Mouse (Mus musculus) megakaryocyte, embryonic 14.5 days (primary cell): ENCODE results near the gene Gm10401.

Experiments used
- FLI1 ChIP-seq: IDR thresholded peaks from 2 replicates; pipeline ENCODE4 v1.6.1; 2012; ENCODE audit warnings: low read length, inconsistent platforms, mixed read lengths
- GATA1 ChIP-seq: IDR thresholded peaks from 3 replicates; pipeline ENCODE4 v1.6.1; 2012; ENCODE audit warnings: mixed read lengths, low read length, inconsistent platforms, borderline replicate concordance

DNA sequence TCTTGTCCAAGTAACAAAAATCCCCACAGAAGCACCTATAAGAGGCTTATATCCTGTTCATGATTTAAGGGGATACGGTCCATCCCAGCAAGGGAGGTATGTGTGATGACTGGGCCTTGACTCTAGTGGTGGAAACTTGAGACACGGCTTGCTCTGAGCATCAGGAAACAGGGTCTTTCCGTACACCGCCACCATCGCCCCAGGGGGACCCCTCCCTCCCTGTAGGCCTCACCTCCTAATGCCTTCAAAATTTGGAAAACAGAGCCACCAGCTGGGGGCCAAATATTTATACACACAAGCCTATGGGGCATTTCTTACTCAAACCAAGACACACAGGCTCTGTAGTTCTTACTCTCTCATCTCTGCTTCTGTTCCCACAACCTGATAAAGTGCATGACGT, 6.3 kb downstream of the Gm10401 start:
- TF ChIP-seq FLI1 (no peak), GATA1 (no peak)
